Mouse (Mus musculus) thymus, adult 2 months (tissue): ENCODE measurements around the gene Ppcdc. TPM values are rescaled to one million over a fixed set of nuclear protein-coding genes. Genes with fewer than 3 reads are reported as not detected.

ENCODE experiments used
- DNase-seq: peaks from one replicate; pipeline ENCODE4 v3.0.0; 2021
- H3K27ac ChIP-seq: fragments of 200-500 bp; 2 replicates; pipeline ENCODE4 v1.5.1; 2012; ENCODE audit warnings: low read length, control low read depth; ENCODE audit not compliant: control insufficient read depth, insufficient read depth
- H3K27me3 ChIP-seq: fragments of 200-500 bp; 2 replicates; pipeline ENCODE4 v1.6.1; 2012; ENCODE audit warnings: mild to moderate bottlenecking, low read length, moderate library complexity, mixed read lengths; ENCODE audit not compliant: control insufficient read depth, insufficient read depth
- H3K36me3 ChIP-seq: fragments of 200-500 bp; 2 replicates; pipeline ENCODE4 v1.6.1; 2012; ENCODE audit warnings: mild to moderate bottlenecking, low read length, moderate library complexity; ENCODE audit not compliant: control insufficient read depth, insufficient read depth
- H3K4me1 ChIP-seq: fragments of 200-500 bp; replicated peaks from 2 replicates; pipeline ENCODE4 v1.6.1; 2012; ENCODE audit warnings: low read length; ENCODE audit not compliant: control insufficient read depth, insufficient read depth
- H3K4me3 ChIP-seq: fragments of 200-500 bp; 2 replicates; pipeline ENCODE4 v1.5.1; 2012; ENCODE audit warnings: mild to moderate bottlenecking, low read length, control low read depth, moderate library complexity; ENCODE audit not compliant: control insufficient read depth, insufficient read depth
- CTCF ChIP-seq: fragments of 200-500 bp; IDR thresholded peaks from 2 replicates; pipeline ENCODE4 v1.5.1; 2012; ENCODE audit warnings: mild to moderate bottlenecking, control low read depth, low read length, moderate library complexity, borderline replicate concordance; ENCODE audit not compliant: control insufficient read depth, poor library complexity, insufficient read depth; ENCODE audit errors: extremely low read depth
- POLR2A ChIP-seq: fragments of 200-500 bp; IDR thresholded peaks from 2 replicates; pipeline ENCODE4 v1.6.1; 2012; ENCODE audit warnings: mild to moderate bottlenecking, low read length, control low read depth, moderate library complexity; ENCODE audit not compliant: control insufficient read depth, poor library complexity, insufficient read depth; ENCODE audit errors: extremely low read depth
- WGBS: fragments of 180-500 bp; shearing (Covaris S2); methylation state at CpG from one replicate; pipeline ENCODE4 v1.1.7; 2018; 5-methylcytosine and 5-hydroxymethylcytosine counted together
- polyA plus RNA-seq: library from polyadenylated mRNA; depleted of rRNA; stranded (reverse); fragments of >200 nt; gene quantifications from 2 replicates; pipeline ENCODE4 v1.2.3, GENCODE M21; 2012; rRNA removed

Gene Ppcdc
- polyA plus RNA-seq, 1 experiment: 73.8 TPM

GRCm38 (mm10) chr9:57342186-57342585, 97.7 kb downstream of the Ppcdc start:
- Histone ChIP-seq H3K4me3 (no peak overlapping the region), H3K27me3 (no peaks in the 10 kb centered on the region), H3K36me3 (no peaks in the 10 kb centered on the region), H3K27ac (no peak overlapping the region), H3K4me1 (peaks cover 37% of the 10 kb centered on the region)
- TF ChIP-seq CTCF: no peak
- TF ChIP-seq POLR2A: no peak
- no peak for DNase-seq
- 69% methylated on average over 3 of the region's 3 CpGs for WGBS

GRCm38 (mm10) chr9:57340361-57340760, 99.6 kb downstream of the Ppcdc start:
- TF ChIP-seq POLR2A (no peak), CTCF (no peak)
- no peak for DNase-seq

GRCm38 (mm10) chr9:57339577-57340210, 100.2 kb downstream of the Ppcdc start:
- TF ChIP-seq POLR2A (no peak), CTCF (no peak)
- no peaks in the 10 kb centered on the region for H3K36me3 ChIP-seq
- 0 out of 2 replicates have a peak overlapping the region, but pooled peaks have one; percentile 1 for H3K4me3 ChIP-seq
- peak; percentile 85 for DNase-seq
- peaks cover 33% of the 10 kb centered on the region for H3K4me1 ChIP-seq
- 1% methylated on average over 5 of the region's 5 CpGs for WGBS
- no peaks in the 10 kb centered on the region for H3K27me3 ChIP-seq
- peak overlapping the region; percentile 90 for H3K27ac ChIP-seq

More at GRCm38 (mm10) chr9:57340361-57340760, 99.6 kb downstream of the Ppcdc start:
- Histone ChIP-seq H3K4me1 (peaks cover 33% of the 10 kb centered on the region), H3K4me3 (no peak overlapping the region), H3K27me3 (no peaks in the 10 kb centered on the region), H3K27ac (peak overlapping the region; percentile 90), H3K36me3 (no peaks in the 10 kb centered on the region)
- WGBS: 10% methylated on average over 5 of the region's 5 CpGs

DNA sequence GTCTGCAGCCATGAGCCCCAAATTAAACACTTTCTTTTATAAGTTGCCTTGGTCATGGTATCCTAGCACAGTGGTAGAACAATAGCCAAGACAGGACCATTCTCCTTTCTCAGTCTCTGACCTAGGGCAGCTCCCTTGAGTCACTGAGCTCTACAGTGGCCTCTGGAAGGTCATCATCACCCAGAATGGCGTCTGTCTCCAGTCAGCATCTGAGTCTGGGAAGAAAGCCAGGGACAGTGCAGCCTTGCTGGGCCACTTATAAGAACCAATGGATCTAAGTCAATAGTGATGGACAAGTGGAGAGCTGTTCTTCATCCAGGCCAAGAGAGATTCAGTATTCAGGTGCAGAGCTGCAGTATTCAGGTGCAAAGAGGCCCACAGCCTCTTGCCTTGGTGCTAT, 101.2 kb downstream of the Ppcdc start:
- no peaks in the 10 kb centered on the region for H3K27me3 ChIP-seq
- H3K36me3 ChIP-seq: no peaks in the 10 kb centered on the region
- WGBS: 97% methylated on average over 1 of the region's 1 CpGs
- no peak overlapping the region for H3K27ac ChIP-seq
- DNase-seq: no peak
- no peak for TF ChIP-seq POLR2A
- TF ChIP-seq CTCF: no peak
- no peak overlapping the region for H3K4me3 ChIP-seq
- H3K4me1 ChIP-seq: peaks cover 33% of the 10 kb centered on the region

Other genes with a start within 250 kb of the Ppcdc start
- gene Trcg1, start 203.6 kb downstream of the Ppcdc start, polyA plus RNA-seq: 0.03 and 0.06 TPM in 2 replicates
- 43.5 and 54.4 TPM in 2 replicates for gene 1700017B05Rik, start 177.5 kb downstream of the Ppcdc start, polyA plus RNA-seq
- gene Scamp5, start 27.9 kb upstream of the Ppcdc start, polyA plus RNA-seq: 9.3 and 12.1 TPM in 2 replicates
- 0.26 and 0.75 TPM in 2 replicates for gene Rpp25, start 63.9 kb upstream of the Ppcdc start, polyA plus RNA-seq
- 376 and 397 TPM in 2 replicates for gene Cox5a, start 81.2 kb upstream of the Ppcdc start, polyA plus RNA-seq
- 9.8 and 10.4 TPM in 2 replicates for gene Fam219b, start 97.4 kb upstream of the Ppcdc start, polyA plus RNA-seq
- gene Mpi, start 112.6 kb upstream of the Ppcdc start, polyA plus RNA-seq: 39.1 and 54.3 TPM in 2 replicates
- 117 and 134 TPM in 2 replicates for gene Scamp2, start 120.8 kb upstream of the Ppcdc start, polyA plus RNA-seq
- gene Ulk3, start 149.3 kb upstream of the Ppcdc start, polyA plus RNA-seq: 65.7 and 71.9 TPM in 2 replicates
- gene Cplx3, start 166.2 kb upstream of the Ppcdc start, polyA plus RNA-seq: 0.04 and 0.34 TPM in 2 replicates
- 0.20 and 0.26 TPM in 2 replicates for gene Lman1l, start 180.7 kb upstream of the Ppcdc start, polyA plus RNA-seq
- 245 and 301 TPM in 2 replicates for gene Csk, start 213.5 kb upstream of the Ppcdc start, polyA plus RNA-seq
- gene Cyp1a2, start 243.6 kb upstream of the Ppcdc start, polyA plus RNA-seq: 1.1 and 2.5 TPM in 2 replicates
- 0.15 and 0.24 TPM in 2 replicates for gene Cyp1a1, start 247.8 kb upstream of the Ppcdc start, polyA plus RNA-seq